Mouse (Mus musculus): Measurements from ENCODE around the gene Pi4ka. TPM values are rescaled to one million over a fixed set of nuclear protein-coding genes. Genes with fewer than 3 reads are reported as not detected.

The Pi4ka gene
- polyA plus RNA-seq, 1 experiment from 2014 or later, result 64.6 TPM

GRCm38 (mm10) chr16:17331116-17331515 is 75.0 kb downstream of the Pi4ka start, which contains the start of gene Serpind1:
Gene Serpind1 (plus strand): TSS chr16:17331371.
- ATAC-seq (ENCODE audit: low FRiP score, low read depth), result no peak
- no peaks in the 10 kb centered on the region for H3K9me3 ChIP-seq

GRCm38 (mm10) chr16:17329848-17330570 is 76.1 kb downstream of the Pi4ka start:
- Histone ChIP-seq H3K4me1 (no peaks in the 10 kb centered on the region), H3K9me3 (no peaks in the 10 kb centered on the region), H3K4me2 (replicated peaks) (no peak overlapping the region), H3K36me3 (peaks cover 20% of the 10 kb centered on the region), H3K9ac (replicated peaks) (no peak overlapping the region), H3K4me3 (no peak overlapping the region), H3K27me3 (no peaks in the 10 kb centered on the region), H3K27ac (replicated peaks) (no peak overlapping the region)
- ATAC-seq (ENCODE audit: low FRiP score, low read depth), result no peak
- 89% methylated on average over 1 of the region's 1 CpGs for WGBS

More at GRCm38 (mm10) chr16:17331116-17331515, 75.0 kb downstream of the Pi4ka start, which contains the start of gene Serpind1:
- no peak within 1 kb of the TSS for H3K9ac ChIP-seq (replicated peaks)
- WGBS, result 83% methylated on average over 2 of the region's 2 CpGs
- no peak within 1 kb of the TSS for H3K4me2 ChIP-seq (replicated peaks)
- no peak within 1 kb of the TSS for H3K27ac ChIP-seq (replicated peaks)
- peaks cover 21% of the 10 kb centered on the region for H3K36me3 ChIP-seq
- no peaks in the 10 kb centered on the region for H3K4me1 ChIP-seq
- H3K4me3 ChIP-seq, result no peak within 1 kb of the TSS
- H3K27me3 ChIP-seq, result no peaks in the 10 kb centered on the region

- H3K4me3 ChIP-seq, result no peak overlapping the region
- no peaks in the 10 kb centered on the region for H3K4me1 ChIP-seq
- 98% methylated on average over 2 of the region's 2 CpGs for WGBS
- no peak overlapping the region for H3K9ac ChIP-seq (replicated peaks)
- H3K4me2 ChIP-seq (replicated peaks), result no peak overlapping the region
- no peaks in the 10 kb centered on the region for H3K27me3 ChIP-seq
- peaks cover 57% of the 10 kb centered on the region for H3K36me3 ChIP-seq
- no peak for ATAC-seq (ENCODE audit: low FRiP score, low read depth)
- H3K9me3 ChIP-seq, result no peaks in the 10 kb centered on the region
- no peak overlapping the region for H3K27ac ChIP-seq (replicated peaks)
Measured at GRCm38 (mm10) chr16:17326064-17326463, 80.0 kb downstream of the Pi4ka start.

- WGBS, result 92% methylated on average over 5 of the region's 5 CpGs
Measured at GRCm38 (mm10) chr16:17324745-17325144, 81.4 kb downstream of the Pi4ka start.

GRCm38 (mm10) chr16:17321481-17321880 is 84.6 kb downstream of the Pi4ka start:
- no peak for ATAC-seq (ENCODE audit: low FRiP score, low read depth)
- H3K9ac ChIP-seq (replicated peaks), result no peak overlapping the region
- H3K27me3 ChIP-seq, result no peaks in the 10 kb centered on the region
- H3K4me3 ChIP-seq, result no peak overlapping the region
- WGBS, result 86% methylated on average over 5 of the region's 5 CpGs
- no peaks in the 10 kb centered on the region for H3K4me1 ChIP-seq
- no peak overlapping the region for H3K27ac ChIP-seq (replicated peaks)
- H3K9me3 ChIP-seq, result no peaks in the 10 kb centered on the region
- no peak overlapping the region for H3K4me2 ChIP-seq (replicated peaks)
- H3K36me3 ChIP-seq, result peaks cover 84% of the 10 kb centered on the region

More at GRCm38 (mm10) chr16:17324745-17325144, 81.4 kb downstream of the Pi4ka start:
- no peak for ATAC-seq (ENCODE audit: low FRiP score, low read depth)
- no peaks in the 10 kb centered on the region for H3K27me3 ChIP-seq
- H3K4me1 ChIP-seq, result no peaks in the 10 kb centered on the region
- H3K4me3 ChIP-seq, result no peak overlapping the region
- H3K9me3 ChIP-seq, result no peaks in the 10 kb centered on the region
- H3K36me3 ChIP-seq, result peaks cover 65% of the 10 kb centered on the region
- no peak overlapping the region for H3K4me2 ChIP-seq (replicated peaks)
- H3K9ac ChIP-seq (replicated peaks), result no peak overlapping the region
- no peak overlapping the region for H3K27ac ChIP-seq (replicated peaks)

- H3K27ac ChIP-seq (replicated peaks), result no peak overlapping the region
- no peak overlapping the region for H3K9ac ChIP-seq (replicated peaks)
- no peak overlapping the region for H3K4me2 ChIP-seq (replicated peaks)
- no peaks in the 10 kb centered on the region for H3K27me3 ChIP-seq
- H3K4me3 ChIP-seq, result no peak overlapping the region
- 95% methylated on average over 7 of the region's 7 CpGs for WGBS
- H3K36me3 ChIP-seq, result peaks cover 78% of the 10 kb centered on the region
- H3K9me3 ChIP-seq, result no peaks in the 10 kb centered on the region
- H3K4me1 ChIP-seq, result no peaks in the 10 kb centered on the region
- no peak for ATAC-seq (ENCODE audit: low FRiP score, low read depth)
Measured at GRCm38 (mm10) chr16:17316554-17316953, 89.6 kb downstream of the Pi4ka start.

GRCm38 (mm10) chr16:17312531-17312930 is 93.6 kb downstream of the Pi4ka start:
- peaks cover 82% of the 10 kb centered on the region for H3K36me3 ChIP-seq
- no peak for ATAC-seq (ENCODE audit: low FRiP score, low read depth)

GRCm38 (mm10) chr16:17309036-17309435 is 97.1 kb downstream of the Pi4ka start:
- H3K36me3 ChIP-seq, result peaks cover 78% of the 10 kb centered on the region
- no peak overlapping the region for H3K4me2 ChIP-seq (replicated peaks)
- H3K4me1 ChIP-seq, result no peaks in the 10 kb centered on the region
- H3K9ac ChIP-seq (replicated peaks), result no peak overlapping the region
- no peak overlapping the region for H3K4me3 ChIP-seq
- H3K27ac ChIP-seq (replicated peaks), result no peak overlapping the region
- WGBS, result 97% methylated on average over 10 of the region's 10 CpGs
- H3K9me3 ChIP-seq, result no peaks in the 10 kb centered on the region
- no peaks in the 10 kb centered on the region for H3K27me3 ChIP-seq
- no peak for ATAC-seq (ENCODE audit: low FRiP score, low read depth)

More at GRCm38 (mm10) chr16:17312531-17312930, 93.6 kb downstream of the Pi4ka start:
- 96% methylated on average over 5 of the region's 5 CpGs for WGBS
- Histone ChIP-seq H3K9me3 (no peaks in the 10 kb centered on the region), H3K27me3 (no peaks in the 10 kb centered on the region), H3K27ac (replicated peaks) (no peak overlapping the region), H3K4me1 (no peaks in the 10 kb centered on the region), H3K9ac (replicated peaks) (no peak overlapping the region), H3K4me3 (no peak overlapping the region), H3K4me2 (replicated peaks) (no peak overlapping the region)

- no peaks in the 10 kb centered on the region for H3K4me1 ChIP-seq
- 94% methylated on average over 5 of the region's 5 CpGs for WGBS
- no peak overlapping the region for H3K27ac ChIP-seq (replicated peaks)
- H3K4me3 ChIP-seq, result no peak overlapping the region
- no peak overlapping the region for H3K9ac ChIP-seq (replicated peaks)
- ATAC-seq (ENCODE audit: low FRiP score, low read depth), result no peak
- H3K9me3 ChIP-seq, result no peaks in the 10 kb centered on the region
- no peak overlapping the region for H3K4me2 ChIP-seq (replicated peaks)
- peaks cover 75% of the 10 kb centered on the region for H3K36me3 ChIP-seq
- H3K27me3 ChIP-seq, result no peaks in the 10 kb centered on the region
Measured at GRCm38 (mm10) chr16:17307461-17307860, 98.7 kb downstream of the Pi4ka start.

- H3K27ac ChIP-seq (replicated peaks), result no peak overlapping the region
- no peak overlapping the region for H3K4me2 ChIP-seq (replicated peaks)
- H3K9me3 ChIP-seq, result no peaks in the 10 kb centered on the region
- no peaks in the 10 kb centered on the region for H3K27me3 ChIP-seq
- peaks cover 80% of the 10 kb centered on the region for H3K36me3 ChIP-seq
- 82% methylated on average over 5 of the region's 5 CpGs for WGBS
- no peak overlapping the region for H3K9ac ChIP-seq (replicated peaks)
- H3K4me3 ChIP-seq, result no peak overlapping the region
- ATAC-seq (ENCODE audit: low FRiP score, low read depth), result no peak
- no peaks in the 10 kb centered on the region for H3K4me1 ChIP-seq
Measured at GRCm38 (mm10) chr16:17303521-17304245, 102.4 kb downstream of the Pi4ka start.

GRCm38 (mm10) chr16:17300818-17301217 is 105.3 kb downstream of the Pi4ka start:
- H3K27ac ChIP-seq (replicated peaks), result no peak overlapping the region
- no peak overlapping the region for H3K4me3 ChIP-seq
- H3K36me3 ChIP-seq, result peaks cover 86% of the 10 kb centered on the region
- H3K4me2 ChIP-seq (replicated peaks), result no peak overlapping the region
- H3K9ac ChIP-seq (replicated peaks), result no peak overlapping the region
- no peaks in the 10 kb centered on the region for H3K4me1 ChIP-seq
- no peaks in the 10 kb centered on the region for H3K9me3 ChIP-seq
- ATAC-seq (ENCODE audit: low FRiP score, low read depth), result no peak
- WGBS, result 94% methylated on average over 3 of the region's 3 CpGs
- H3K27me3 ChIP-seq, result no peaks in the 10 kb centered on the region

- Histone ChIP-seq H3K4me1 (no peaks in the 10 kb centered on the region), H3K9me3 (no peaks in the 10 kb centered on the region), H3K27me3 (no peaks in the 10 kb centered on the region), H3K36me3 (peaks cover 67% of the 10 kb centered on the region), H3K9ac (replicated peaks) (no peak overlapping the region), H3K4me2 (replicated peaks) (no peak overlapping the region), H3K4me3 (no peak overlapping the region), H3K27ac (replicated peaks) (no peak overlapping the region)
- WGBS, result 2% methylated on average over 2 of the region's 2 CpGs
- 0 out of 2 replicates have a peak, but pooled peaks have one; percentile 30 for ATAC-seq (ENCODE audit: low FRiP score, low read depth)
Measured at GRCm38 (mm10) chr16:17292751-17293150, 113.4 kb downstream of the Pi4ka start.
